Mouse (Mus musculus) heart, postnatal 25 days (tissue): ENCODE measurements at regions not wholly inside any gene's neighbourhood (a gene's known extent, or its start where the extent isn't known, plus 50 kb on each side); places are given as distances from the start of the nearest gene placed in this dataset.

Source experiments
- DNase-seq: peaks from one replicate; pipeline ENCODE4 v3.0.0; 2022; ENCODE audit warnings: low spot score
- intact Hi-C: fragments of 180-260 bp; cut with DNase I; formaldehyde crosslinking; loops from one replicate; pipeline ENCODE4 v1.15.1; 2025

DNA sequence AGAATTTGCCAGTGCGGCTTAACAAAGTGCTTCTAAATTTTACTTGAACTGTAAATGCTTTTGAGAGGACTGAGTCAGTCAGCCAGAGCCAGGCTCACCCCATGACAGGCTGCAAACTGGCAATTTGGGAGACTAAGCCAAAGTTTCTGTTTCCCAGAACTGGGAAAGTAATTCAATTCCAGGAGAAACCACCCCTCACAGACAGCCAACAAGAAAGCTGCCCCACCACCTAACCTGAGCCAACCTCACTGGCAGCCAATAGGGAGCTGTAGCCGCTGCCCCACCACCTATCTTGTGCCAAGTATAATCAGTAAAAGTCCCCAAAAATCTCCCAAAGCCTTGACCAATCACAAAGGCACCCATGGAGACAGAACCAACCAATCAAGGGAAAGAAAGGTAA, 71.6 kb upstream of the Wdr75 start:
- no peak for DNase-seq
- intact Hi-C loops = no loop called here

DNA sequence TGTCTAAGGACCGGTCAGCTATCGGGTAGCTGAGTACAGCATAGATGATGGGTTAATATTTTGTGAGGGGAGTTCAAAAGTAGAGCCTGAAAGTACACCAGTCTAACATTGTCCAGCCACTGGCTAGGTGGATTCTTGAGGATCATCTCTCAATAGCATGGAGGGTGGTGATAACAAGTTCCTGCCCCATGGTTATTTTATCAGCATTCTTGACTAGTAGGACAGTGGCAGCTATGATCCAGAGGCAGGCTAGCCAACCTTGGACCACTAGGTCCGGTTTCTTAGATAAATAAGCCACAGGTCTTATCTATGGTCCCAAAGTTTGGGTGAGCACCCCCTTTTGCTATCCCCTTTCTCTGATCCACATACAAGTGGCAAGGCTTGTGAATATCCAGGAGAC, 62.0 kb upstream of the Wdr75 start:
- intact Hi-C loops = no loop called here
- DNase-seq = no peak

GRCm38 (mm10) chr1:45745136-45745535, 49.8 kb upstream of the Wdr75 start:
- intact Hi-C loops = no loop called here
- no peak for DNase-seq
